Mouse (Mus musculus): ENCODE data around the gene Gtf3c5. TPM values are rescaled to one million over a fixed set of nuclear protein-coding genes. Genes with fewer than 3 reads are reported as not detected.

Gtf3c5 gene
- total RNA-seq, 2 experiments from 2014 or later = 7.2 to 8.9 TPM

DNA sequence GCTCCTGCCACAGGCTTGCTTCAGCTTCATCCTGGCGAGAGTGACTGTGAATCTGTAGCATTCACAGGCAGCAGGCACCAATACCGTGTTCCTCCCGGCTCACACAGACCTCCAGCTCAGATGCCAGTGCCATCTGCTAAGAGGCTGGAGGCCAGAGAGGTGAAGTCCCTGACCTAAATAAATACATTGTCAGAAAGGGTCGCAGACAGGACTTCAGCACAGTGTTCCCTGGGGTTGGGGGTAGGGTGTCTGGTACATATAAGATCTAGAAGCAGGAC lies 48.3 kb downstream of the Gtf3c5 start:
- no peak for DNase-seq (ENCODE audit: low spot score)

DNA sequence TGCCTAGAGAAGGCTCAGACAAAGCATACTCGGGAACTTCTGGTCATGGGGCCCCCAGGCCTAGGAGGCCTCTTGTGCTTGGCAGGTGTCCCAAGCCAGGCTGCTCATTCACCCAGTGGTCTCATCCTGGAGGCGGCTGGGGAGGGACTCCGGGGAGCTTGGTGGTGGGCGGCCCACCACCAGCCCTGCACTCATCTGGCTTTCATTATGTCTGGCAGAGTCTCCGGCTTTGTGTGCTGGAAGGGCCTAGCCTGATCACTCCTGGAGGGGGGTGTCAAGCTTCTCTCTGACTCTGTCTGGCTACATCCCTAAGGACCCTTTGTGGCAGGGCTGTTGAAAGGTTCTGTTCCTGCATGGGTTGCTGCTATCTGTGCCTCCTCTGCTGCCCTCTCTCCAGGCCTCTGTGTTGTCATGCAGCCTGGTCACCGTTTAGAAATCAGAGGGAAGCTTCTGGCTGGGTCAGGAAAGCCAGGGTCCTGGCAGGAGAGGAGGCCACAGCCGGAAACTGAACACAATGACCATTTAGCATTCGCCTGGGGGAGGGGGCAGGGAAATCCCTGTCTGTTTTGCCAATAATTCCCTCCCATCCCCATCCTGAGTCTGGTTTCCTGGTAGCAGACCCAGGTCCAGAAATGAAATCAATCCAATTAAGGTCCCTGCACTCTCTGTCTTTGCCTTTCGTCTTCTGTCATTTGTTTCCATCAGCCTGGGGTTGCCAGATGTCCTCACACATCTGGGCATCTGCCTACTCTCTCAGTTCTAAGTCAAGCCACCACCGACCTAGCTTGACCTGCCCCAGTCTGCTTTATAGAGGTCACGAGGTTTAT lies 48.9 kb downstream of the Gtf3c5 start:
- DNase-seq (ENCODE audit: low spot score) = no peak

DNA sequence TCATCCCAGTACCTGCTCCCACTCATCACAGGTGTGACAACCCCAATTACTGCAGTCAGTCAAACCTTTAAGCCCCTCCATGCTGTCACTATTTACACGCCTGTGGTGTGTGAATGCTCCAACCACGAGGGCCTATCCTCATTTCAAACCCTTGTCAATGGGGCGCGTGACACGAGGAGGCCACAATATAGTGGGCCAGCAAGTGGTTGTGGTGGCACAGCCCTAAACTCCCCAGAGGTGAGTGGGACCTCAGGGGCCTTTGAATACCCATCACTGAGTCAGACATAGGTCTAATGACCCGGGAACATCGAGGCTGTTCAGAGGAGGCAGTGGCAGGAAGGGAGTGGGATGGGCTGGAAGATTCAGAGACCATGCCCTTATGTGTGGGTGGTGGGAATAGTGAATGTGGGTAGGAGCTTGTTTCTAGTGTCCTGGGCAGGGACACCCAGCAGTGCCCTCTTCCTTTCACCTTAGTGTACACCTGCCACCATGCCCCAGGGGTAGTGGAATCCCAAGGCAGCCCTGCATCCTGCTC lies 49.6 kb downstream of the Gtf3c5 start:
- DNase-seq (ENCODE audit: low spot score) = no peak

- peak; percentile 91 for DNase-seq (ENCODE audit: low spot score)
These were observed 50.4 kb downstream of the Gtf3c5 start for GRCm38 (mm10) chr2:28532938-28533771.

- DNase-seq (ENCODE audit: low spot score) = no peak
These were observed 53.2 kb downstream of the Gtf3c5 start for GRCm38 (mm10) chr2:28530311-28530710.

- no peak for DNase-seq (ENCODE audit: low spot score)
These were observed 53.7 kb downstream of the Gtf3c5 start for GRCm38 (mm10) chr2:28529856-28530255.

DNA sequence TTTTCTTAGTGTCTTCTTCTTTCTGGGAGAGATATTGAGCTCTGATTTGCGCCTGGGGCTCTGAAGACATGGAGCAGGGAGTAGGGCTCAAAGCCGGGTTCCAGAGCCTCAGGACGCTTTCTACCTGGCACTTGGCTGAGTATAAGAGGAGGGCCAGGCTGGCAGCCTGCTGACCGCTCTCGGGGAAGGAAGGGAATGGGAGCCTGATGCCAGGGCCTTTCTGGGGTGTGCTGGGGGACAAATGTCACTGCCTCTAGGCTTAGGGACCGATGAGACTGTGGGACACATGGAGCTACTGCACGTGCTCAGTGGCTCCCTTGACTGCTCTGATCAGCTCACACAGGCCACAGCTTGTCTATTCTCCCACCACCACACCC lies 55.2 kb downstream of the Gtf3c5 start:
- no peak for DNase-seq (ENCODE audit: low spot score)

DNA sequence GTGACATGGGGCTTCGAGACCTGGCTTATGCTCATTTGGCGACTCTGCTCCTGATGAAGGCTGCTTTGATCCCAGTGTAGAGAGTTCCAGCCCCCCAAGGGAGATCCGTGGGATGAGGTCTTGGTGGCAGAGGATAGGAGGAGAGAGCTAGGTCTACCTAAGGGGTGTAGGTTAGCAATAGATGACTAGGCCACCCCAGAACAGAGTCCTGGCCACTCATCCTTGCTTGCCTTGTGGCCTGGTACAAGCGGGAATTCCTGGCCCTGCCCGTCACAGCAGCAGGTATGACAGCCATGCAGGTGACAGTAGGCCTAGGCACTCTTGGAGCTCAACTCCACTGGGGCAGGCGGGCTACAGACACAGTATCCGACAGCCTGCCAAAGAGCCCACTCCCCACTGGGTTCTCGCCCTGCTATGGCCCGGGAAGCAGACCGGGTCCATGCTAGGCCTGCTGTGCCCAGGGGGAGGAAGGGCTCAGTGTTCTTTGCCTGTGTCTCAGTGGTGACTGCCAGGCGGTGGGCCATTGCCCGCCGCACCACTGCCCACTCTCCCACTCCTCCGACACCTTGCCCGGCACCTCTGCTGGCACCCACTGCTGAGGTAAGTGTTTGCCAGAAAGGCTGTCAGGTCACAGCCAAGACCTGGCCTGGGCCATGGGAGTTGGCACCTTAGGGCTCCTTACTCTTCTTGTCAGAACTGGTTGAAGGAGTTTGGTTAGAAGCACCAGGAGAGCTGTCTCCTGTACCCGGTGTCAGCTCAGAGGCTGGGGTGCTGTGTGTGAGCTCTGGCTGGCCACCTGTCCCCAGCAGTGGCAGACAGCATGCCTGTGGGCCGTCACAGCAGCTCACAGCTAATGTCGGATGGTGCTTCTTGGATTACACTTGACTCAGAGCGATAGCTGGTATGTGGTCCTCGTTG lies 55.9 kb downstream of the Gtf3c5 start:
- DNase-seq (ENCODE audit: low spot score) = no peak

- DNase-seq (ENCODE audit: low spot score) = no peak
These were observed 57.3 kb downstream of the Gtf3c5 start for GRCm38 (mm10) chr2:28525943-28526876.

DNA sequence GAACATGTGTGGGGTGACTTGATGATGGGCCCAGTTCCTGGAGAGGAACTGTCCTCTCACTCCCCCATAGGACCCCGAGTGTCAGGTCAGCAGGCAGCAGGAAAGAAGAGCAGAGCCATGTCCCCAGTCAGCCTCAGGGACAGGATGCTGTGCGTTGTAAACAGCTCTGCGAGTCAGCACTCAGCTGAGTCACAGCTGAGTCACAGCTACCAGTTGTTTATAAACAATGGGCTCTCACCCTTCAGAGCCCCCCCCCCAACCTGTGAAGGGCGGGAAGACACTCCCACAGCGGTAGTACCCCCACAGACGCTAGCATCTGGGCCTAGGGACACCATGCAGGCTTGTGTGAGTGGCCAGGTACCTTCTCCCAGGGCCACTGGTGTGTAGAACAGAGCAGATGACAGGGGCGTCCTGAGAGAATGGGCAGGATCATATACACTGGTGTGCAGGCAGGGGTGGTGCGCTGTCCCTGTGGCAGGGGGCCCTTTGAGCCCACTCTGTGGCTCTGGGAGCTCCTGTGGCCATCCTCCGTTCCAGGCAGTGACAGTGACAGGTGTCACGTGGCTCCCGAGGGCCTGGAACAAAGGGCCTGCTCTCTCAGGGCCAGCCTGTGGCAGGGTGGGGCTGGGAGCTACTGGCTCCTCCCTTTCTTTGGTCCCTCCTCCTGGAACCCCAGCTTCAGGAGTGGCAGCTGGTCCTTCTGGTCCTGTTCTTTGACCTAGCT lies 58.2 kb downstream of the Gtf3c5 start:
- peak; percentile 80 for DNase-seq (ENCODE audit: low spot score)

GRCm38 (mm10) chr2:28524406-28524805 lies 59.1 kb downstream of the Gtf3c5 start:
- DNase-seq (ENCODE audit: low spot score) = no peak

DNA sequence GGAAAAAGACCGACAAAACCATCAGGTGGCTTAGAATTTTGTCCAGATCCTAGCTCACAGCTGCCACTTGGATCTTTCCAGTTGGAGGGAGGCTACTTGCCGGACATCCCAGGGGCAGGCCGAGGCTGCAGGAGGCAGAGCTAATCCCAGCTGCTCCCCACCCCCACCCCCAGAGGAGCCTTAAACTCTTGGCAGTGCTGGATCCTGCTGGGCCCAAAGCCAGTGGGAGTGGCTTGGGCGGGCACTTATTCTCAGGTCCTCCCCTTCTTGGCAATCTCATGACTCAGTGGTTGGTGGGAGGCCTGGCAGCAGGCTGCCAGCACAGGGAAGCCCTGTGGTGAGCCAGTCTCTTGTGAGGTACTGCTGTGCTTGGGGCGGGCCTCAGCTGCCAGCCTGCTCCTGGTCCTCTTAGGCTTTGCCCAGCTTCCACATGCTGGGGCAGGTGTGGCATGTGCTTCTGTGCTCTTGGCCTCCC lies 59.9 kb downstream of the Gtf3c5 start:
- DNase-seq (ENCODE audit: low spot score) = peak; percentile 83

GRCm38 (mm10) chr2:28522166-28522565 lies 61.4 kb downstream of the Gtf3c5 start:
- no peak for DNase-seq (ENCODE audit: low spot score)

GRCm38 (mm10) chr2:28521571-28522151 lies 61.9 kb downstream of the Gtf3c5 start:
- no peak for DNase-seq (ENCODE audit: low spot score)

GRCm38 (mm10) chr2:28520581-28520980 lies 63.0 kb downstream of the Gtf3c5 start:
- no peak for DNase-seq (ENCODE audit: low spot score)

DNA sequence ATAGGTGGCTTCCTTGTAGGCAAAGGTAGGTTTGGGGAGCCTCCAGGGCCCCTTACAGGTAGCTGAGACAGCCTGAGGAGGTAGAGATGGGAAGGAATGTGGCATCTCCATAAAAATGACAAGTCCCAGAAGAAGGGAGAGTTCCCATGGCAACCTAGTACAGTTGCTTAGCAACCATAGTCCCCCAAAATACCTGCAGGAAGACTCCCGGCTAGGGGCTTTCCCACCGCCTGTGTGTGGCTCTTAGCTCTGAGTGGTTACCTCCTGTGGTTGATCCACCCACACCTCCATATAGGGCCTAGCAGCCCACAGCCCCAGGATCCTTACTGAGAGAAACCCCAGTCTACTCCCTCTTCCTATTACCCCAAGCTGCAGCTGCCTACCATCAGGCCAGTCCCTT lies 65.3 kb downstream of the Gtf3c5 start:
- no peak for DNase-seq (ENCODE audit: low spot score)

DNA sequence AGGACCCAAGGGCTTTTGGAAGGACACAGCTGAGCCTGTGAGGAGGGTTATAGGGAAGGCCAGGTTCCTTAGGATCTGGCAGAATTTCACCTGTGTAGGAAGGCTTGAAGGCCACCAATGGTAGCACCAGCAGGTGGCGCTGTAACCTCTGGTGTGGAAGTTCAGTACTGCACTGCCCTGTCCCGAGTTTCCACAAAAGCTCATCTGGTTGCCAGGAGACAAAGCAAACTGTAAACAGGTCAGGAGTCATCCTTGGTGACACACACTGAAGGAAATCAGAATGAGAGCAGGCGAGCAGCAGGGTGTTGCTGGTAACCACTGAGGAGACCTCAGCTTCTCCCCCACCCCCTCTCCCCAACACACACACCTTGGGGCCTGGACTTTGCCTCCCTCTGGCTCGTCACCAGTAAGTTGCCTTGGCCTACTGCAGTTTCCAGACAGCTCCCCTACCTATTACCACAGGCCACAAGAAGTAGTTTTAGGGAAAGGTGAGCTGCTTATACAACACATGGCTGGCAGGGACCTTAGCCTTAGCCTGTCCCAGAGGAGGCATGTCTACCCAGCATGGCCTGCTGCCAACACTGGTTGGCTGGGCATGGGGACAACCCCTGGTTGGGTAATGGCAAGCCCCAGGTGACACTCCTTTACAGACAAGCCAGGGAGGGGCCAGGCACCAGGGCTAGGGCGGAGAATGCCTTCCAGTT lies 66.2 kb downstream of the Gtf3c5 start:
- peak; percentile 85 for DNase-seq (ENCODE audit: low spot score)
